Mouse (Mus musculus): ENCODE measurements around the gene Aph1c. TPM values are rescaled to one million over a fixed set of nuclear protein-coding genes. Genes with fewer than 3 reads are reported as not detected.

The Aph1c gene
- polyA plus RNA-seq, 1 experiment from 2014 or later = 2.0 TPM

DNA sequence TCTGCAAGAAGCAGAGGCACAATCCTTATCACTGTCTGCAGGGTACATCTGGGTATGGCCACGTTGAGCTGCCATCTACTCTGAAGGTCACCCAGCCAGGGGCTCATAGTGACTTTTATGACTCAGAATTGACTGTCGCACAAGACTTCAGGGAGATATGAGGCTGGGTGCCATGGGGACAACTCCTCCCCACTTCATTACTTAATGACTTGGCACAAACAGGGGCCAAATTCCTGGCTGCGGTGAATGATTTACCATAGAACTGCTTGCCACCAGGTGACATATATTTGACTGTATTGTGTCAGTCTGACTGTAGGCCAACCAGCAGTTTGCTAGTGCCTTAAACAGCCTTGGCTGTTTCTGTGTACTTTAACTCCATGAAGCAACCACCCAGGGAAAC is 65.3 kb downstream of the Aph1c start:
- WGBS = 59% methylated on average over 3 of the region's 3 CpGs
- ATAC-seq (ENCODE audit: low FRiP score, low read depth) = no peak
- Histone ChIP-seq H3K27ac (no peak overlapping the region), H3K9ac (no peak overlapping the region), H3K4me3 (no peak overlapping the region), H3K36me3 (no peaks in the 10 kb centered on the region), H3K9me3 (no peaks in the 10 kb centered on the region), H3K4me2 (replicated peaks) (no peak overlapping the region), H3K27me3 (replicated peaks) (no peaks in the 10 kb centered on the region), H3K4me1 (no peaks in the 10 kb centered on the region)

DNA sequence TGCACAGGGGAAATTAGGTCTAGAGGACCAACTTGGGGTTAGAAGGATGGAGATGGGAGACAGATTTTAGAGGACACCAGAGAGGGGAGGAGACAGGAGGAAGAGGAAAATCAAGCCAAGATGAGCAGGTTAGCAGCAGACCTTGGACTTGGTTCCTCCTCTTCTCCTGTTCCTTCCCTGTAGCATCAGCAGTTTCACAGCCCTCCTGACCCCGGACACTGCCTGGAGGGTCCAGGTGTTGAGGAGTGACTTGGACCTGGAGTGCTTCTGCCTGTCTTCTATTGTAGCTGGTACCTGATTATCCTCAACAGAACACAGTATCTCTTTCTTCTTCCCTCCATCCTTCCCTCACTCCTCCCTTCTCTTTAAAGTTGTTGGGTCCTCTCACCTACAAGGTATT is 65.8 kb downstream of the Aph1c start:
- H3K27ac ChIP-seq = no peak overlapping the region
- no peaks in the 10 kb centered on the region for H3K9me3 ChIP-seq
- H3K27me3 ChIP-seq (replicated peaks) = no peaks in the 10 kb centered on the region
- no peak overlapping the region for H3K4me3 ChIP-seq
- H3K36me3 ChIP-seq = no peaks in the 10 kb centered on the region
- WGBS = 74% methylated on average over 1 of the region's 1 CpGs
- no peak overlapping the region for H3K9ac ChIP-seq
- no peak for ATAC-seq (ENCODE audit: low FRiP score, low read depth)
- no peak overlapping the region for H3K4me2 ChIP-seq (replicated peaks)
- H3K4me1 ChIP-seq = no peaks in the 10 kb centered on the region

Other genes with a start within 250 kb of the Aph1c start
- gene Usp3, start 241.6 kb downstream of the Aph1c start, polyA plus RNA-seq (2016; fragmentation: Nextera tagmentation; extraction: Ambion mirVana) = 93.9 and 99.8 TPM in 2 replicates
- 0.31 and 0.38 TPM in 2 replicates for gene Car12, start 121.0 kb downstream of the Aph1c start, polyA plus RNA-seq (2016; fragmentation: Nextera tagmentation; extraction: Ambion mirVana)
- gene Aph1b, start 39.2 kb downstream of the Aph1c start, polyA plus RNA-seq (2016; fragmentation: Nextera tagmentation; extraction: Ambion mirVana) = 16.5 and 18.0 TPM in 2 replicates
- 0.24 and 0.38 TPM in 2 replicates for gene Gm10647, start 37.7 kb downstream of the Aph1c start, polyA plus RNA-seq (2016; fragmentation: Nextera tagmentation; extraction: Ambion mirVana)
- gene Rab8b, start 85.0 kb upstream of the Aph1c start, polyA plus RNA-seq (2016; fragmentation: Nextera tagmentation; extraction: Ambion mirVana) = 32.0 and 33.4 TPM in 2 replicates
- gene Rps27l, start 111.4 kb upstream of the Aph1c start, polyA plus RNA-seq (2016; fragmentation: Nextera tagmentation; extraction: Ambion mirVana) = 462 and 496 TPM in 2 replicates
- 11.6 and 13.9 TPM in 2 replicates for gene Lactb, start 140.8 kb upstream of the Aph1c start, polyA plus RNA-seq (2016; fragmentation: Nextera tagmentation; extraction: Ambion mirVana)
- gene Tpm1, start 214.7 kb upstream of the Aph1c start, polyA plus RNA-seq (2016; fragmentation: Nextera tagmentation; extraction: Ambion mirVana) = 300 and 315 TPM in 2 replicates

All from neural tube, embryonic 12.5 days (tissue).